Mouse (Mus musculus): Measurements from ENCODE around the gene 4930412O13Rik.

DNA sequence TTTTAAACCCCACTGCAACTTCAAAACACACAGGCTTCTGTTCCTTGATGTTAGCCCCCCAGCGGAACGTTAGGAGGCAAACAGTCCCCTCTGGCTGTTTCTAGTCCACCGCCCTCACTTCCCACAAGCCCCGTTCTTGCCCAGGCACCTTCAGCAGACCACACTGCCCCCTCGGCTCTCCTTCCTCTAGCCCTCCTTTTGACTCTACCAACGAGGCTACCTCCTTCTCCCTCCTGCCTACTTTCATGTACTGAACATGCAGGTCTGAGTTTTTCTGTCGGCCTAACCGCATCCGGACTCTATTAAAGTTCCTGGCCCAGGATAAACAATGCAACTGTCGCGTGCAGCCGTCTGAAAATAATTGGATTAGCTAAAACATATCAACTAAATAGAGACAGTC, 8.4 kb upstream of the 4930412O13Rik start:
- TF ChIP-seq CTCF (IDR thresholded peaks at IDR 0.05; ENCODE audit: extremely low read depth, insufficient read depth, insufficient read length, insufficient replicate concordance), result no peak
- no peak for TF ChIP-seq POLR2A (IDR thresholded peaks at IDR 0.05; ENCODE audit: low read depth, low read length)
